Mouse (Mus musculus) thymus, postnatal 36 days (tissue): ENCODE data around the gene Igsf21.
A peak's percentile ranks its signal among the peaks of the same experiment; 100 is the strongest.

ENCODE experiments used
- DNase-seq, 2 experiments: peaks; one replicate each; pipeline ENCODE4 v3.0.0; 2022; ENCODE audit warnings: mixed read lengths in 2 of 2

Gene Igsf21

DNA sequence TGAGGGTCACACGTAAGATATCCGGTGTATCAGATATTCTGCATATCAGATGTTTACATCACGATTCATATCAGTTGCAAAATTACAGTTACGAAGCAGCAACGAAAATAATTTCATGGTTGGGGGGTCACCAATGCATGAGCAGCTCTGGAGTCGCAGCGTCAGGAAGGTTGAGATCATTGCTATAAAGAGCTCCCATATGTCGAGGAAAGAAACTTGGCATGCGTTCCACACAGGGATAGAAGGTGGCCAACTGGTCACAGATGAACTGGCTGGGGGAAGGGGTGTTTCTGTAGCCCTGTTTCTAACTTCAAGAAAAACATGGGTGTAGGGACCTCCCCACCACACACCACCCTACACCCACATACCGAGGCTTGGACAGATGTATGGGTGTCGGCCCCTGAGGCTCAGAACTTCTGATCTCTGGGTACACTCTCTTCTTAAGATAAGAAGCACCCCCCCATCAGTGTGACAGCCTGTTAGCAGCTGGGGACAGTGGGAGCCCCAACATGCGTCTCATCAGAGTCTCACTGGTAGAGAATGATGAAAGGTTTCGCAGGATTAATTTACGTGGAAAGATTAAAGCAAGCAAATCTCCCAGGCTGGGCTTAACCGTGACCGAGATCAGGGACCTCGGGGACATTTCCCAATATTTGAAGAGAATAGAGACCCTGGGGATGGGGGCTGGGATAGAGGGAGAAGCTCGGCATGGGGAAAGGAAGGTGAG is 54.1 kb downstream of the Igsf21 start:
- DNase-seq = no peak

DNA sequence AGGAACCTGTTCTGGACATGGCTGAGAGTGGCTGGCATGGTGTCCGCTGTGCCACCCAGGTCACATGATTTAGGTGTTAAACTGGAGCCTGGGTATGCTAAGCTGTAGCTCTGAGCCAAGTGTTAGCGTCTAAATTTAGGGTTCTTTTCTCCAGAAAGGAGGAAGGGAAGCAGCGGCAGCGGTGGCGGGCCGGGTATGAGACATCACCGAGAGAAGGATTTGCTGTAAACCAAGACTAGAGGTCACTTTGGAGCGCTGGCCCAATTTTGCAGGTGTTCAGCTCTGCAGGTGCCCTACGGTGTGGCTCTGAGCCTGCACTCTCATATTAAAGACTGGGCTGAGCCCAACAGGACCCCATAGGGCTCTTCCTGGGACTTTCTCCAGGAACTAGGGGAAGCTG is 57.0 kb downstream of the Igsf21 start:
- DNase-seq = no peak

DNA sequence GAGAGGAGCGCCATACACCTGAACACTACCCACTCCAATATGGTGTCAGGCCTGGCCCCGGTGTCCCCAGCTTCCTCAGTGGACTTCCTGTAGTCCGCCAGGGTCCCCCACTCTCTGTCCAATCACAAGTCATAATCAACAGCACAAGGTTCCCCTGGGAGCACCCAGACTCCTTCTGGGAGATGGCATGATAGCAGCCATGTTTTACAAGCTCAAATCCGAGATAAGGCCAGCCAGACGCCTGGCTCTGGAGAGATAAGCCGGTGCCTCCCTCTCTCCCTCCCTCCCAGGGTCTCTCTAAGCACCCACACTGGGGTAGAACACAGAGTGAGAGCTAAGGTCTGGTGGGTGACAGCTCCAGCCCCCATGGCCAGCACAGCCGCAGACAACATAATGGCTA is 58.0 kb downstream of the Igsf21 start:
- no peak for DNase-seq

DNA sequence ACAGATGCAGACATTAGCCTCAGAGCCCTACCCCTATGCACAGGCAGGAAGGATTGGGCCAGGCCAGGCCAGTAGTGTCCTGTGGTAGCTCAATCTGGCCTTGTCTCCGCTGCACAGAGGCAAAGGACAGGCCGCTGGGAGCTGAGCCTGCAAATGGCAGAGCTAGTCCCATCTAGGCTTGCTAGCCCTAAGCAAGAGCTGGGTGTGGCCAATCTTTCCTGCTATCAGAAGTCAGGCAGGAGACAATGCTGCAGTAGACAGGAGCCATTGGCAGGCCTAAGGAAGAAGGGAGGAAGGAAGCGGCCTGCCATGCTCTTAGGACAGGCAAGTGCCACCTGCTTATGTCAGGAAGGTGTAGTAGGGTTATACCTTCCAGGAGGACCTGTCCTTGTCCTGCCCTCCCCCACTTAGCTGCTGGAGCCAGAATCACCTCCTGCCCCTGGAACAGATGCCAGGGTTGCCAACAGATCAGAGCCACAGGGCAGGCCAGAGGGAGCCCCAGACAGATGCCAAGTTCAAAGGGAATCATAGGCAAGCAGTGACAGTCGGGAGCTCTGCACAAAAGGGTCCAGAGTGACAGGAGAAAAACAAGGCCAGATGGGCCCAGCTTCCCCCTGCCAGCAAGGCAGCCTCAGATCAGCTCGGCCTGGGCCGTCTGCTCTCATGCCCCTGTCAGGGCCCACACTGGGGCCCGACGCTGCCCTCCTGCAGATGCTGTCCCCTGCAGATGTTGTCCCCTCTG is 59.0 kb downstream of the Igsf21 start:
- no peak for DNase-seq

DNA sequence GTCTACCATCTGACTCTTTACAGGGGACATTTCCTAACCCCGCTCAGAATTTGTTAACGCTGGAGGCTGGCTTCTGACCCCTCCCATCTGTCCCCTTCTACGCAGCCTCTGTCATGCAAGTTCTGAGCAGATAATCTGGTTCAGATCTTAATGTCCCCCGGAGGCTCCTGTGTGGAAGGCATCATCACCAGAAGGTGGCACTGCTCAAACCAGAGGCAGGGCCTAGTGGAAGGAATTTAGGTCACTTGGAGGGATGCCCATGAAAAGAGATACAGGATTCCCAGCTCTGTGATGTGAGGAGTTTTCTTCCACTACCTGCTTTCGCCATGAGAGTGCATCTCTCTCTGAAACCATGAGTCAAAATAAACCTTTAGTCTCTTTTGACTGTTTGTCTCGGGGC is 67.0 kb downstream of the Igsf21 start:
- DNase-seq = no peak

DNA sequence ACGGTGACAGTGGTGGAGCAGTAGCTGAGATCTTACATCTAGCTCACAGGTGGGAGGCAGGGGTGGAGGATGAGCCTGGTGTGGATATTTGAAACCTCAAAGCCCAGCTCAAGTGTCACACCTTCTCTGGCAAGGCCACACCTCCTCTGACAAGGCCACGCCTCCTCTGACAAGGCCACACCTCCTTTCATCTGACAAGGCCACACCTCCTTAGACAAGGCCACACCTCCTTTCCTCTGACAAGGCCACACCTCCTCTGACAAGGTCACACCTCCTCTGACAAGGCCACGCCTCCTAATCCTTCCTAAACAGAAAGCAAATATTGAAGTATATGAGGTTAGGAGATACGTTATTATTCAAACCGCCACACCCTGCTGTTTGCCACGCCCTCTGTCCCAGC is 69.5 kb downstream of the Igsf21 start:
- no peak for DNase-seq

DNA sequence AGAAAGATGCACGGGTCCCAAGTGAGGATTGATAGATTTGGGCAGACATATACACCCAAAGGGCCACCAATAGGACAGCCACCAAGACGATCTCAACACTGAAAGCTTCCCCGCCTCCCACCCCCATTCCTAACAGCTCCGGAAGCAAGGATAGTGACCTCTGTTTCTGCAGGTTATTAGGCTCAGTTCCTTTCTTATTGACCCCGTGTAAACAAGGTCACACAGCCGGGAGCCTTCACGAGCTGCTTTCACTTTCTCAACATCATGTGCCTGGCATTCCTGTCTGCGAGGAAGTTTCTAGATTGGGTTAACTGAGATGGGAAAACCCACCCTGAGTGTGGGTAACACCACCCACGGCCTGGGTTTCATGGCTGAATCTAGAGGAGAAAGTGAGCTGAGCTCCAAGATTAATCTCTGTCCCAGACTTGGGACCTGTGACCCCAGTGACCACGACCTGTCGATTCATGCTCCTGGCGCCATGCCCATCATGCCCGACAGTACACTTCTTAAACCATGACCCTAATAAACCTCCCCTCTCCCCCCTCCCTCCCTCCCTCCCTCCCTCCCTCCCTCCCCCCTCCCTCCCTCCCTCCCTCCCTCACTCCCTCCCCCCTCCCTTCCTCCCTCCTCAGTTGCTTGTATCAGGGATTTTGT is 72.7 kb downstream of the Igsf21 start:
- DNase-seq = no peak

DNA sequence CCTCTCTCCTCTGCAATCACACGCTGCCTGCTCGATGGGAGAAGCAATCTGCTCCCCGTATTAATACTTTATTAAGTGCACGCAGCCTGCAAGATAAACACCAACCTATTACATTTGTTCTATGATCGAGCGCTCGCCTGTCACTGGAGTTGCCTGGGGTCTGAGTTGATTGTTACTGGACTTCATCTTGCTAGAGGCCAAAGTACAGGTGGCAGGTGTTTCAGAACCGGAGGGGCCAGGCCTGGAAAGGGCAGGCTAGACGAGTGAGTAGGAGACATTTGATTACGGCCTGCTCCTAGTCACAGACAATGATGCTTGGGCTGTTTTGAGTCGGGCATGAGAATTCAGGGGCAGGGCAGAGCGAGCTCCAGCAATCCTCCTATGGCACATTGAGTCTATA is 73.5 kb downstream of the Igsf21 start:
- DNase-seq = no peak

DNA sequence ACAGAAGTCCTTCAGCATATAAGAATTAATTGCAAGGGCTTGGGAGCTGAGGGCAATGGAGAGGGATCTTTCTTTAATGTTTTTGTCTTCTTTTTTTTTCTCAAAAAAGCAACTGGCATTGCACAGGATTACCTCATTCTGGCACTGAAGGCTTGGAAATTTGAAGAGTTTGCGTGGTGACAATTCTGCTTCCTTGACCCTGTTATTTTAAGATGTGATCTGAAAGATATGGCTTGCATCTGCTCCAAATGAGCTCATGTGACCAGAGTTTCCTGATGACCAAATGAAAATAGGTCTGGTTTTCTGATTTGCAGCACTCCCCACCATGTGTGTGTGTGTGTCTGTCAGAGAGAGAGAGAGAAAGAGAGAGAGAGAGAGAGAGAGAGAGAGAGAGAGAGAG is 74.7 kb downstream of the Igsf21 start:
- DNase-seq = no peak

DNA sequence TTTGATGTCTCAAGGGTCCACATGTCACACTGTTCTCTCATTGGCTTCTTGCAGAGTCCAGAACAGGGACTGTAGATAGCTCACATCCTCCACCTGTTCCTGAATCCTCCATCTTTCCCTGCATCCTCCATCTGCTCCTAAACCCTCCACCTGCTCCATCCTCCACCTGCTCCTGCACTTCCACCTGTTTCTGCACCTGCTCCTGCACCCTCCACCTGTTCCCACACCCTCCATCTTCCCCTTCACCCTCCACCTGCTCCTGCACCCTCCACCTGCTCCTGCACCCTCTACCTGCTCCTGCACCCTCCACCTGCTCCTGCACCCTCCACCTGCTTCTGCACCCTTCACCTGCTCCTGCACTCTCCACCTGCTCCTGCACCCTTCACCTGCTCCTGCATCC is 75.4 kb downstream of the Igsf21 start:
- DNase-seq = no peak

DNA sequence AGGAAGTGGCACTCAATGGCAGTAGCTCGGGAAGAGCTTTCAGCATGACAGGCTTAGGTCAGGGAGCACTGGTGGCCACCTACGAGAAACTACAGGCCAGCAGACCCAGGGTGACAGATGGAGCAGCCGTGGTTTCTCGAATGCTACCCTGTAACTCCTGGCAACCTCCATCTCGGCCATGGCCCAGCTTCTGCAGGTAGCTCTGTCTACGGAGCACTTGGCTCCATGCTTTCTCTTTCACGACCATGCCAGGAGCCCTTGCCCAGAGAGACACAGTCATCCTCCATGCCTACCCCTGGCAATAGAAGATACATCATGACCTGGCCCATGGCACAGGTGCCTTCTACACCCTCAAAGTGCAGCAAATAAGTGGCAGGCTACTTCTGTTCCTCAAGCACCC is 80.7 kb downstream of the Igsf21 start:
- DNase-seq = no peak

DNA sequence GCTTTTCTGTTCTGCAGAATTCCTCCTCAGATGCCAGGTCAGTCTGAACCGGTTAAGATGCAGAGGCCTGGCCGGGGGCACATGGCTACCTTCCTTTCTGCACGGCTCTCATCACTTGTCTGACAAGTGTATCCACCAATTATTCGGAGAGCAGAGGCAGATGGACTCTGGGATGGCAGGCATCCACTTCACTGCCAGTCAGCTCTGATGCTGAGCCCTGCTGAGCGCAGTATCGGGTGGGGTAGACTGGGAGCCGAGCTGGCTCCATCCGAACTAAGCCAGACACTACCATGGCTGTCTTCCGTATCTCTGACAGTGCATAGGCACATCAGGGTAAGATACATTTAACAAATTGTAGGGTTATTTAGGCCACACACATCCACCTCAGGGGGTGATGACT is 81.9 kb downstream of the Igsf21 start:
- DNase-seq = no peak

DNA sequence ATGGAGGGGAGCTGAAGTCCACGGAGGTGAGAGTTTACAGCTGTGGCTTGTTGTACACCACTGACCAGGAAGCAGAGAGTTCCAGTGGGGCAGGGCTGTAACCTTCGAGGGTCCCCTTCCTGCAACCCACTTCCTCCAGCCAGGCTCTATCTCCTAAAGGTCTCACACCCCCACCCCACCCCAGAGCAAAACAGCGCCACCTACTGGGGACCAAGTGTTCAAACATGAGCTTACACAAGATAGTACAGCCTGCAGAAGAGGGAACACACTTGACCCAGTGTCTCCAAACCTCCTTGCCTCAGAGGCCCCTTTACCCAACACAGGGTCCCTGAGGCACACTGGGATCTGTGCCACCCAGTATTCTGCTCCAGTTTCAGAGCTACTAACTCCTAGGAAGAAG is 87.0 kb downstream of the Igsf21 start:
- DNase-seq = peak in 1 of 2 experiments; percentile 14

DNA sequence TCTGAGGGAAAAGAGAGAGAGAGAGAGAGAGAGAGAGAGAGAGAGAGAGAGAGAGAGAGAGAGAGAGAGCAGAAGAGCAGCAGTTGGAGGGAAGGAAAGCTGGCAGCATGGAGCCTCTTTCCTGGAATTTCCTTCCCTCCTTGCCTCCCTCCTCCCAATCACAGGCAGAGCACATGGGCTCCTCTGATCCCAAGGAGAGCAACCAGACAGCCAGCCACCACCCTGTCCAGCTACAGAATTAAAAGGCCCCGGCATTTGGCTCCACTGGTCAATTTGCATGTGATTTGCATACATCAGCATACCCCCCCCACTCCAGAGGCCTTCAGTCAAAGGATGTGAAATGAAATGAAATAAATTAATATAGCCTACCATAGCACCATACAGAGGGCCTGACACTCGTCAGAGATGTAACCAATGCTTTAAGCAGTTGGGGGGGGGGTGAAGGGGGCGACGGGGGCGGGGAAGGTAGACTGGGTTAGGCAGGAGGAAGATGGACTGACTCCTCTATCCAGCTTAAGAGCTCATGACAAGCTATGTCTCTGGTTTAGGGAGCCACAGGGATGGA is 91.6 kb downstream of the Igsf21 start:
- DNase-seq = no peak

DNA sequence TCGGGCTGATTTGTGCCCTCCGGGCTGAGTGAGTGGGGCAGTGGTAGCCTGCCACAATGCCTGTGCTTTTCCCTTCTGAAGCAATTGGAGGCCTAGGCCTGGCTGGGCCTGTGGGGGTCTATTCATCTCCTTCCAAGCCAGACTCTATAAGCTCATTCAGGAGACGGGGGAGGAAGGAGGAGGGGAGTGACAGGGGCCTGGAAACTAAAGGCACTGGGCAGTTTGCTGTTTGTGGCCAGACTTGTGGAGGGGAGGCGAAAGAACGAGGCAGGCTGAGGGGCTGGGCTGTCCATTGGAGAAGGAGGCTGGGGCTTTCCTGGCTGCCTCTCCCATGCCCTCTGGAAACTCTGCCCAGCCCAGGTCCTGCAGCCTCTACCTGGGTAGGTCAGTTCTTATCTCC is 92.1 kb downstream of the Igsf21 start:
- DNase-seq = no peak

DNA sequence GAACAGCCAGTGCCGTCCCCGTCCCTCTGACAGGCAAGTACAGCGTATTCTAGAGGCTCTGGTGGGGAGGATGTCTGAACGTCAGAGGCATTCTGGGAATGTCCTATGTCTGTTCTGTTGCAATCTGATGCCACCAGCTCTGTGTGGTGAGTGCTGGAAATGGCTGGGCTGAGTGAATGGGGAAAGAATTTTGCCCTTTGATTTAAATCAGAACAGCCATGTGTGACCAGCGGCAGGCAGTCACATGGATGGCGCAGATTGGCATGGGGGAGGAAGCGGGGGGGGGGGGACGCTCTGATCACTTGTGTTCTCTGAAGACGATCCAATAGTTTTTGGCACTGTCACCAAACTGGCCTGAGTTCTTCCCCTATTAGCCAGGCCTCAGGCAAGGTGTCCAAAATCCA is 92.9 kb downstream of the Igsf21 start:
- DNase-seq = no peak

DNA sequence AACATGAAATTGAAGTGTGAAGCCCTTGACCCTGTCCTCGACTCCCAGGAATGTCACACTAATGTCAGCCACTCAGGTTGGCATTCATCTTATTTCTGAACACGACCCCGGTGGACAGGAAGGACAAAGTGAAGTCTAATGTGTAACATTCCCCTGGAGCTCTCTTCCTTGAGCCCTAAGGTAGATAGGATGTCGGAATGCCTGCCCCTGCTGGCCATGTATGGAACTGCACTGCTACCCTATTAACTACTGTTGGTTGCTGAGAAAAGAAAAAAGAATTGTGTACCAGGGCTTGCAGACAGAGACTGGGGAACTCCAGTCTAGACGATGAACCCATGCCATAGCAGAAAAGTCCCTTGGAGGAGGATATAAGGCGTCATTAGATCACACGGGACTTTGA is 93.5 kb downstream of the Igsf21 start:
- peak in 1 of 2 experiments; percentile 11 for DNase-seq

DNA sequence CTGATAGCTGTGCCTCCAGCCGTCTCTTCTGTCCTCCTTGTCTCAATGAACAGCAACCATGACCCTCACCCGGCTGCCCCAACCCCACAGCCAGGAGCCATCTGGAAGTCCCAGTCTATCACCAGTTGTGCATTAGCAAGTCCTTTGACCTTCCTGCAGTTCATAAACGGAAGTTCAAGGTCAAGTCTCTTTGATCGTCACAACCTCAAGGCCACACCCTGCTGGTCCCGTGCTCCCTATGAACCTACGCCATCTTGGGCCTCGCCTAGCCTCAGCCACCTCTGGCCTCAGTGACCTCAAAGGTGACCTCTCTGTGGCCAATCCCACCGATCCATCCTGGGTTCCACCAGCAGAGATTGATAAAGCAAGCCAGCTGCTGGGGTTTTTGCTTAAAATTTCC is 96.9 kb downstream of the Igsf21 start:
- DNase-seq = no peak

DNA sequence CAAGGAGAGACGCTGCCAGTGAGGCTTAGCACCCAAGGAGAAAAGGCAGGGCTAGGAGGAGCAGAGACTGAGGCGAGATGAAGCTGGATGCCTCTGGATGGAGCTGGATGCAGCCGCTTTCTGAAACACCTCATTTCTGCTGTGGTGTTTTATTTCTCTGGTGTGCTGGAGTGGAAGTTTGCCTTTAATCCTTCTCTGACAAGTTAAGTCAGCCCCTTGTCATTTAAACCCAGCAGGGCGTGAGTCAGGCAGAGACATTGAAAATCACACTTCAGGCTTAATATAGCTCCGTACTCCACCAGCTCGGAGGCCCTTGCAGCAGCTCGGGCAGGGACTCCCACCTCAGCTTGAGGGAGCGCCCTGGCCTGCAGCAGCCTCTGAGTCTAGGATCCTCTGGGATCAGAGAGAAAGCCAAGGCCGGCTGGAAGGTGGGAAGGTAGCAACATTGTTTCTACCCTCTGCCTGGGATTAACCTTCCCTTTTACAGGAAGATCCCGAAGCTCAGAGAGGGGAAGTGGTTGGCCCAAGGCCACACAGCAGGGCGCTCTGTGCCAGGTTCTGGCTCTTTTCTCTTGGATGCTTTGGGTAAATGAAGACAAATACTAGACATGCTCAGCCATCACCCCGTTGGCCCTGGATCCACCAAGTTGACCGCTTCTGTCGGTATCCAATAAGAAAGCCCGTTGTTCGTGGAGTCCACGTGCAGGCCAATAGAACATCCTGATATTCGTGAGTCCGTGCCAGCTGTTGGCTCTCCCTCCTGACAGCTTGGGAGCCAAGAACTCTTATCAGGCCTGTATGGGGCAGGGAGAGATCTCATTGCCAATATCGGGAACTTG is 98.5 kb downstream of the Igsf21 start:
- DNase-seq = no peak

DNA sequence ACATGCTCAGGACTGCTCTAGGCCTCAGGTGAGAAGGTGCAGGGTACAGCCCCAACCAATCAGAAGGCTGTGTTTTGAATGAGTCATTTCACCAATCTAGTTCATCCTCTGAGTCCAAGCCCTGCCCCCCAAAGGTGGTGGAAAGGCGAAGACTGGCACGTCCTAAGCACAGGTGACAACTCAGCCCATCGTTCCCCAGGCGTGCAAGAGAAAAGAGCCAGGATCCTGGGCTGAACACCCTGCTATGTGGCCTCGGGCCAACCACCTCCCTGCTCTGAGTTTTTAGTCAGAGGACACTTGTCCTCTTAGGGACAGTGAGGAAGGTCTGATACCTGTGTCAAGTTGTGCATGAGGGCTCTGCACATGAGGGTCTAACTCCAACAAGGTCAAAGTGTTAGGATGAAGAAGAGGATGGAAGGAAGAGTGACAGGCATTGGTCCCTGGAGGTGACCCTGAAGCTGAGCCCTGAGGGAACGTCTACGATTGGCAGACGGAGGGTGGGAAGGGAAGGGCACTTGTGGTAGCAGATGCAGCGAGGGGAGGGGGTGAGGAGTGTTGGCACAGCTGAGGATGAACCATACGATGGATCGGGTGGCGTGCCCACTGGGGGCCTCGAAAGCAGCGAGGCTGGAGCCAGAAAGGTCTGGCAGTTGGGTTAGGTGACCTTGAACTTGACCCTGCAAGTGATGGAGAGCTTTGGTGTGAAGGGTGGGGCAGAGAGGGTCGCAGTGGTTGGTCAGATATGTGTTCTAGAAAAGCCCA is 99.3 kb downstream of the Igsf21 start:
- DNase-seq = no peak

DNA sequence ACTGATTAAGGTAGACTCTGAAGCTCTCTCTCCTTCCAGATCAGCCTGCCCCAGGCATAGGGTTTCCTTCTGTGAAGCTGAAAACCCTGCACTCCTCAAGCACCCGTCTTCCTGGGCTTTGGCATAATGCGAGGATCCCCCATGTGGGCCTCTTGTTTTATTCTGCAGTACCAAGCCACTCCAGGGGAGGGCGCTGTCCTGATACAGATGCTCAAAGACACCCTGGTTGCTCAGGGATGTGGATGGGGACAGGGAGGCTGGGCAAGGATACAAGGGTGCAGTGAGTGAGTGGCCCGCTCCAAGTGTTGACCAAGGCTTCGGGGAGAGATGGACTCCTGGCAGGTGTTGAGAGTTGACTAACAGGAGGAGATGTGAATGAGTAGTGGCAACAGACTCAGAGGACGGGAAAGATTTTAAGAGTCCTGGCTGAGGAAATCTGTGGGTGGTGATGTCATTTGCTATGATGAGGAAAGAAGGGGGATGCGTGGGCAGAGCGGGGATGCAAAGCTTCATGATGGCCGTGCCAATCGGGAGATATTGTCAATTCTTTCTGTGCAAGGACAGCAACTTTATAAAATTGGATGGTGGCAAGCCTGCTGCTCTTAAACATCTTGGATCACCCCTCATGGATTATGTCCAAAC is 102.6 kb downstream of the Igsf21 start:
- no peak for DNase-seq

DNA sequence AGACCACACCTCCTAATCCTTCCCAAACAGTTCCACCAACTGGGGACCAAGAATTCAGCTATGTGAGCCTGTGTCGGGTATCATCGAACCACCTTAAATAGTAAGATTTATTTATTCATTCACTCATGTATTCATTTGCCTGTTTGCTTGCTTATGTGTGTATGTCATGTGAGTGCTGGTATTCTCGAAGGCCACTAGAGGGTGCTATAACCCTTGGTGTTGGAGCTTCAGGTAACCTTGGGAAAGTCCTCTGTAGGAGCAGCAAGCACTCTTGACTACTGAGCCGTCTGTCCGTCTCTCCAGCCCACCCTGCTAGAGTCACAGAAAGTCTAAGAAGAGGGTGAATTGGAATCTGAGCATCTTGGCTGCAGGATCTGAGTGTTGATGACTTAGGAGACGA is 103.4 kb downstream of the Igsf21 start:
- DNase-seq = no peak
